Mouse (Mus musculus) kidney, postnatal 25 days (tissue): ENCODE results near the gene Ccdc137.

Source experiments
- DNase-seq, 2 experiments: peaks; one replicate each; pipeline ENCODE4 v3.0.0; 2021; ENCODE audit warnings: mixed read lengths in 2 of 2

Ccdc137 gene

GRCm38 (mm10) chr11:120500357-120500756 is 42.4 kb downstream of the Ccdc137 start:
- peak; percentile 92 to 96 for DNase-seq

GRCm38 (mm10) chr11:120501018-120501417 is 43.1 kb downstream of the Ccdc137 start:
- peak in 1 of 2 experiments; percentile 56 for DNase-seq

GRCm38 (mm10) chr11:120501701-120502100 is 43.8 kb downstream of the Ccdc137 start:
- no peak for DNase-seq

DNA sequence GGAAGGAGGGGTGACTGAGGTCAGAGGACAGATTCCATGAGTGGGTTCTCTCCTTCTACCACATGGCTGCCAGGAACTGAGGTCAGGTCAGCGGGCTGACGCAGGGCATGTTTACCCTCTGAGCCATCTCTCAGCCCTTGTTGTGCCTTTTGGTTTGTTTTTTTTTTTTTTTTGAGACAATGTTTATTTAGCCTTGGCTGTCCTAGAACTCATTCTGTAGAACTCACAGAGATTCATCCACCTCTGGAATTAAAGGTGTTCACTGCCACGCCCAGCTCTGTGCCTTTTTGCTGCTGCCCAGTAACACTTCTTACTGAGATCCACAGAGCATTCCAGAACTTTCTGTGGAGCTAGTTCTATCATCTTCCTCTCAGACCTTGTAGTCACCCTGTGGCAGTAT is 47.7 kb downstream of the Ccdc137 start:
- DNase-seq, result peak in 1 of 2 experiments; percentile 49

DNA sequence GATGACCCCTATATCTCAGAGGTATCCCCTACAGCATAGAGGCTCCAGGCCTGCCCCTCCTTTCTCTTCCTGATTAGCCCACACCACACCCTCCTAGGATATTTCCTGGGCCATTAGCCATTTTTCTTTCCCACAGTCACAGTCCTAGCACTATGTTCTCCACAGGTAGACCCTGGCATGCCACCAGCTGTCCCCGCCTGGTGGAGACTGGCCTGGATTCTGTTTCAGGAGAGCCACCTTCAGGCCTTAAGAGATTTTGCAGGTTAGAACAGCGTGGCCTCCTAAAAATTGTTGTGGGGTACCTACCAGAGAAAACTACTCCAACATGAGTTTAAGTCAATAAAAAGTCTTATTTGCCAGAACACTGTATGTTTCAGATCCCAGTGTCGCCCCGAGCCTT is 49.0 kb downstream of the Ccdc137 start:
- peak; percentile 71 to 83 for DNase-seq

- DNase-seq, result peak in 1 of 2 experiments; percentile 33
Measured at GRCm38 (mm10) chr11:120507611-120508289, 49.8 kb downstream of the Ccdc137 start.

DNA sequence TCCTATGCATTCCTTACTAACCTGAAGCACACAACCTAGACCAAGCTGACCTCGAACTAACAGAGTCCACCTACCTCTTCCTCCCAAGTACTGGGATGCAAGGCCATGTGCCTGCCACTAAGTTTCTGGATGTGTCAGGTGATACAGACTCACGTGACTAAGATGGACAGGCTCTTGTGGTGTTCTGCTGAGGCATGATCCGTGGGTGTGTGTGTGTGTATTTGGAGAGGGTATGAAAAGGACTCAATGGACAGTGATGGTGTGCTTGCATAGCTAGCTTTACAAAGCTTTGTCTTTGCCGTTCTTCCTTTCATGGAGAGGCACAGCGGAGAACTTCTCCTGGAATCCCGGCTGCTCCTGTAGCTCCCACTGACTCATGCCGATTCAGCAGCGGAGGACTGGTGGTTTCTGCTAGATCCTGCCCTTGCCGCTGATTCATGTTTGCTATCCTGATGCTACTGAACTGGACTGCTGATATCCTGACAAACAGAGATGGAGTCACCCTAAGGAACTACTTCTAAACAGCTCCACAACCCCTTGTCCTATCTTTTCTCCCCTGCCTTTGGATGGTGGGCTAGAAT is 50.5 kb downstream of the Ccdc137 start:
- peak in 1 of 2 experiments; percentile 30 for DNase-seq

- peak in 1 of 2 experiments; percentile 53 for DNase-seq
Measured at GRCm38 (mm10) chr11:120509940-120510339, 52.0 kb downstream of the Ccdc137 start.

GRCm38 (mm10) chr11:120510375-120511030 is 52.6 kb downstream of the Ccdc137 start:
- DNase-seq, result peak in 1 of 2 experiments; percentile 33

GRCm38 (mm10) chr11:120512790-120513453 is 55.0 kb downstream of the Ccdc137 start:
- peak in 1 of 2 experiments; percentile 67 for DNase-seq
